Mouse (Mus musculus) limb, embryonic 14.5 days (tissue): Measurements from ENCODE around the gene Atxn7l1. TPM values are rescaled to one million over a fixed set of nuclear protein-coding genes. Genes with fewer than 3 reads are reported as not detected.

Experiments used
- ATAC-seq: fragments of 200-750 bp; cut with Nextera tagmentation; 2 replicates; pipeline ENCODE4 v1.8.0; 2017; ENCODE audit warnings: low read depth, moderate number of reproducible peaks, moderate TSS enrichment; ENCODE audit not compliant: low FRiP score
- DNase-seq: peaks from one replicate; pipeline ENCODE4 v3.0.0-alpha.2; 2015; ENCODE audit warnings: low spot score
- H3K27ac ChIP-seq: fragments of 300-500 bp; sonication (generic); replicated peaks from 2 replicates; pipeline ENCODE4 v1.5.1; 2014; ENCODE audit warnings: low read depth, mild to moderate bottlenecking, low read length, moderate library complexity, mixed read lengths
- H3K27me3 ChIP-seq: fragments of 300-500 bp; sonication (generic); 2 replicates; pipeline ENCODE4 v1.6.1; 2014; ENCODE audit warnings: low read length, mixed read lengths; ENCODE audit not compliant: control insufficient read depth, insufficient read depth
- H3K36me3 ChIP-seq: fragments of 300-500 bp; sonication (generic); 2 replicates; pipeline ENCODE4 v1.6.1; 2014; ENCODE audit warnings: mild to moderate bottlenecking, low read length, moderate library complexity, mixed read lengths; ENCODE audit not compliant: control insufficient read depth, insufficient read depth
- H3K4me1 ChIP-seq: fragments of 300-500 bp; sonication (generic); 2 replicates; pipeline ENCODE4 v1.6.1; 2014; ENCODE audit warnings: antibody characterized with exemption, low read length, mixed read lengths; ENCODE audit not compliant: control insufficient read depth, insufficient read depth
- H3K4me2 ChIP-seq: fragments of 300-500 bp; sonication (generic); replicated peaks from 2 replicates; pipeline ENCODE4 v1.6.1; 2014; ENCODE audit warnings: low read depth, mild to moderate bottlenecking, low read length, moderate library complexity; ENCODE audit not compliant: severe bottlenecking
- H3K4me3 ChIP-seq: fragments of 300-500 bp; sonication (generic); replicated peaks from 2 replicates; pipeline ENCODE4 v1.5.1; 2014; ENCODE audit warnings: low read length
- H3K9ac ChIP-seq: fragments of 300-500 bp; sonication (generic); 2 replicates; pipeline ENCODE4 v1.6.1; 2014; ENCODE audit warnings: mild to moderate bottlenecking, low read depth, low read length, moderate library complexity; ENCODE audit not compliant: severe bottlenecking
- H3K9me3 ChIP-seq: fragments of 300-500 bp; sonication (generic); 2 replicates; pipeline ENCODE4 v1.6.1; 2016; ENCODE audit warnings: low read length; ENCODE audit not compliant: control insufficient read depth
- POLR2A ChIP-seq: fragments of 200-500 bp; IDR thresholded peaks from 2 replicates; pipeline ENCODE4 v1.8.0; 2012; ENCODE audit warnings: inconsistent platforms, mild to moderate bottlenecking, moderate library complexity, borderline replicate concordance; ENCODE audit not compliant: insufficient read depth, insufficient read length; ENCODE audit errors: extremely low read depth
- WGBS: fragments of 180-500 bp; shearing (Covaris S2); extraction: QIAGEN DNeasy Blood & Tissue Kit; methylation state at CpG from one replicate; pipeline ENCODE4 v1.1.7; 2014; 5-methylcytosine and 5-hydroxymethylcytosine counted together
- polyA plus RNA-seq, 2 experiments: library from polyadenylated mRNA; depleted of rRNA in 1 of 2; stranded (reverse) in 1 of 2; unstranded in 1 of 2; fragments of >200 nt; fragmentation: Nextera tagmentation in 1 of 2; extraction: Ambion mirVana in 1 of 2; gene quantifications; 2 replicates each; pipeline versions ENCODE4 v1.2.1 to v1.2.3; 2012 to 2014

The Atxn7l1 gene
- polyA plus RNA-seq, 2 experiments = 15.3 to 23.1 TPM

DNA sequence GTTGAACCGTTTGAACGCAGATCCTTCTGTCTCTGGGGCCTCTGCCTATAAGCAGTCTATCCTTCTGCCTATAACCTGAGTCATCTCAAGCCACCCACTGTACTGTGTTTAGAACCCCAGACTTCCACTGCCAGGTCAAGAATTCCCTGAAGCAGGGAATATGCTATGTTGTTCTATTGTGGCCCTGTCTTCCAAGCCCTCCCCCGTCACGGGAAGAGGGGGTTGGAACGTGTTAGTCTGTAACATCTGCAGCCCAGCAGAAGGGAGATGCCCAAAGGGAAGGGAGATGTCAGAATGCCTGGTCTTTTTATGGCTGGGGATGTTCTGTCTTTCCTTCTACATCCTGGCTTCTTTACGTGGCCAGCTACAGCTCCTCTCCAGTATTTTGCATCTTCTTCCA, 43.1 kb downstream of the Atxn7l1 start:
- WGBS = 57% methylated on average over 6 of the region's 6 CpGs
- TF ChIP-seq POLR2A = no peak
- peaks cover 12% of the 10 kb centered on the region for H3K4me1 ChIP-seq
- no peak for DNase-seq
- no peak for ATAC-seq
- no peak overlapping the region for H3K4me2 ChIP-seq
- no peaks in the 10 kb centered on the region for H3K36me3 ChIP-seq
- no peaks in the 10 kb centered on the region for H3K27me3 ChIP-seq
- H3K4me3 ChIP-seq = no peak overlapping the region
- no peak overlapping the region for H3K27ac ChIP-seq
- H3K9me3 ChIP-seq = no peaks in the 10 kb centered on the region
- H3K9ac ChIP-seq = no peak overlapping the region

DNA sequence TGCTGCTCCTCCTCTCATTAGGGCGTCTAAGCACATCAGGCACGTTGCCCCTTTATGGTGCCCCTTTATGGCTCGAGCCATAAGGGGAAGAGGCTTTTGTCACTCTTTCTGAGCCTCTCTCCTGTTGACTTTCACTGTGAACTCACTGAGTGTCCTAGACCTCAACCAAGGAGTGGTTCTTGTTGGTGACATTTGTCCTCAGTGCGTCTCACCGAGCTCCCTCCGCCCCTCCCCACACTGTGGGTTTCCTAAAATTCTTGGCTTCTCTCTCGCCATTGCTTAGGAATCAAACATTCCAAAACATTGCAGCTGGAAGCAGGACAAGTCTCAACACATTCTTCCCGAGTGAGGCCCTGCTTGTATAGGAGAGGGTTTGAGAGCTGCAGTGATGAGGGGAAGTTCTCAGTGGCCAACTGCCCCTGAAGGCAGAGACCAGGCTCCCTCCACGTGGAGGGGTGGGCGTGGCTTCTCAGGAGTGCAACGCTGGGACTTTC, 46.0 kb downstream of the Atxn7l1 start:
- DNase-seq (peak; percentile 85), ATAC-seq (peak; percentile 80)
- no peak overlapping the region for H3K9ac ChIP-seq
- no peaks in the 10 kb centered on the region for H3K36me3 ChIP-seq
- H3K27ac ChIP-seq = no peak overlapping the region
- no peaks in the 10 kb centered on the region for H3K27me3 ChIP-seq
- H3K4me3 ChIP-seq = no peak overlapping the region
- H3K4me1 ChIP-seq = peaks cover 12% of the 10 kb centered on the region
- no peak overlapping the region; the same call in 1 of the 2 replicates for H3K4me2 ChIP-seq
- TF ChIP-seq POLR2A = no peak
- no peaks in the 10 kb centered on the region for H3K9me3 ChIP-seq
- 20% methylated on average over 11 of the region's 11 CpGs for WGBS

DNA sequence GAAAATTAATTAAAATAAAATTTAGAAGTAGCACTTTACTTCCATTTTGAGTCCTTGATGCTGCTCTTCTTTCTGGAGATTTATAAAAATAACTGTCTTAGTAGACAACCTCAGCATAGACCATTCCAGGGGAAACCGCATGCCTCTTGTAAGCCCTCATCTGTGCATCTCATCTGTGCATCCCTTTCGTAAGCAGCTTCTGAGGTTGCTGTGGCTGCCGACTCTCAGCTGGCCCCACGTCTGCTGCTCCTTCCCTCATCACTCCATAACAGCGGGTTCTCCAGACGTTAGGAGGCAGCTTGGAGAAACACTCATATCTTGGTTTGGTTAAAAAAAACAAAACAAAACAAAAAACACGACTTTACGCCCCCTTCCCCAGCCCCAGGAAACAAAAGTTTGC, 47.7 kb downstream of the Atxn7l1 start:
- Histone ChIP-seq H3K4me3 (no peak overlapping the region), H3K9ac (no peak overlapping the region), H3K36me3 (no peaks in the 10 kb centered on the region), H3K4me1 (peaks cover 12% of the 10 kb centered on the region), H3K9me3 (no peaks in the 10 kb centered on the region), H3K27ac (no peak overlapping the region), H3K27me3 (no peaks in the 10 kb centered on the region), H3K4me2 (no peak overlapping the region)
- no peak for TF ChIP-seq POLR2A
- no peak for DNase-seq
- no peak for ATAC-seq
- 55% methylated on average over 8 of the region's 8 CpGs for WGBS

DNA sequence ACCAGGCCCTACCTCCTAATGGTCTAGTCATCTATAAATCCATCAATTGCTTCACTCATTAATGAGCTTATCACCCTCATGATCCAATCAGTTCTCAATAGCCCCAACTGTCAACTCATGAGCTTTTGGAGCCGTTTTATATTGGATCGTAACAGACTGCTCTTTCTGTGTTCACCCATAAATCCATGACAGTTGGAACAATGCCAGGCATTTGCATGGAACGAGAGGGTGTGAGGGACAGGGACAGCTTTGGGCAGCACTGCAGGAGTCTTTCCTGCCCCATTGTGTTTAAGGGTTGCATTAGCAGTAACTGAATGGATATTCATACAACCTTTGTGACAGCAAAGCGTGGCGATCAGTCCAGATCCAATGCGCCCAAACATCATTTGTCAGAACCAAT, 49.8 kb downstream of the Atxn7l1 start:
- Histone ChIP-seq H3K36me3 (no peaks in the 10 kb centered on the region), H3K9me3 (no peaks in the 10 kb centered on the region), H3K4me3 (no peak overlapping the region), H3K9ac (no peak overlapping the region), H3K4me1 (peaks cover 12% of the 10 kb centered on the region), H3K27ac (no peak overlapping the region), H3K27me3 (no peaks in the 10 kb centered on the region), H3K4me2 (no peak overlapping the region)
- ATAC-seq (no peak), DNase-seq (no peak)
- 69% methylated on average over 6 of the region's 6 CpGs for WGBS
- TF ChIP-seq POLR2A = no peak

DNA sequence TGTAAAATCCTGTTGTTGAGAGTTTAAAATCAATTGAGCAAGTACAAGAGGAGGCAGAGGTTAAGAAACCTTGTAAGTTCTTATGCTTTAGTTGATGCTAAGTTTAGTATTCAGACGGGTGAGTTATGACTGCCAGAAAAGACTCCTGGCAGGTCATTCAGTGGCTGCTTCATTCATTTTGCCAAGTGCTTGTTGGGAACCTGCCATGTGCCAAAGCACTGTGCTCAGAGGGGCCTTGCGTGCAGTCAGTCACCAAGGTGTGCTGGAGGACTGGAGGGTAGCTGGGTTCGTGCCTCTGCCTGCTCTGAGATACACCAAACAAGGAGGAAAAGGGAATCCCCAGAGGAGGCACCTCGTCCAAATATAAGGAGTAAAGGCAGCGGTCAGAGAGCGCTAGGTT, 50.3 kb downstream of the Atxn7l1 start:
- H3K27ac ChIP-seq = no peak overlapping the region
- no peaks in the 10 kb centered on the region for H3K36me3 ChIP-seq
- H3K4me1 ChIP-seq = peaks cover 12% of the 10 kb centered on the region
- no peak overlapping the region for H3K4me2 ChIP-seq
- no peaks in the 10 kb centered on the region for H3K27me3 ChIP-seq
- no peaks in the 10 kb centered on the region for H3K9me3 ChIP-seq
- H3K9ac ChIP-seq = no peak overlapping the region
- no peak overlapping the region for H3K4me3 ChIP-seq
- ATAC-seq = no peak
- DNase-seq = no peak
- 87% methylated on average over 6 of the region's 6 CpGs for WGBS
- TF ChIP-seq POLR2A = no peak

DNA sequence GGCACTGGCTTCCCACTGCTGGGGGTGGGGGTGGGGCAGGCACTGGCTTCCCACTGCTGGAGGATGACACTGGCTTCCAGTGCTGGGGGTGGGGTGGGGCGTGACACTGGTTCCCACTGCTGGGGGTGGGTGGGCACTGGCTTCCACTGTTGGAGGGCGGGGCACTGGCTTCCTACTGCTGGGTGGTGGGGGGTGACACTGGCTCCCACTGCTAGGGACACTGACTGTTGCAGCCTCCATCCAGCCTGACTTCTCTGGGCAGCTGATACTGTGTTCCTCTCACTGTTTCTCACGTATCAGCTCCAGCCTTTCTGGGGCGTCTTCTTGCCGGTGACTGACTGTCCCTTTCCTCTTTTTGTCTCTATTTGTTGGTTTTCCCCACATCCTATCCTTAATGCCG, 53.6 kb downstream of the Atxn7l1 start:
- WGBS = 92% methylated on average over 6 of the region's 6 CpGs
- Histone ChIP-seq H3K9ac (no peak overlapping the region), H3K36me3 (no peaks in the 10 kb centered on the region), H3K4me2 (no peak overlapping the region), H3K27ac (no peak overlapping the region), H3K4me3 (no peak overlapping the region), H3K4me1 (no peaks in the 10 kb centered on the region), H3K27me3 (no peaks in the 10 kb centered on the region), H3K9me3 (no peaks in the 10 kb centered on the region)
- no peak for ATAC-seq
- no peak for TF ChIP-seq POLR2A
- DNase-seq = no peak
